Comparison of ENCODE assay signal across 13 mouse cellular contexts in genomic region chr4:34784865-34785264, GRCm38 (mm10). TPM values are rescaled to one million over a fixed set of nuclear protein-coding genes. Genes with fewer than 3 reads are reported as not detected.
DNase-seq lines count a peak whose midpoint lies in the region; ATAC-seq and TF ChIP-seq lines count a peak whose summit lies in the region.
"Had no signal": no experiment of that assay in that cellular context is flagged by ENCODE, and none has a peak within 500 bp of the region (broad histone marks: within the 10 kb centered on the region; RNA-seq: fewer than 3 reads in every experiment).

No protein-coding gene starts in this region.

- H3K27ac ChIP-seq in gastrocnemius, adult 2 months, result no peak overlapping the region
- no peak overlapping the region for H3K27ac ChIP-seq in lung, embryonic 14.5 days (ENCODE audit: low read depth)
- H3K27ac ChIP-seq: heart, embryonic 13.5 days had no signal

- H3K9me3 ChIP-seq in lung, embryonic 14.5 days (ENCODE audit: low read depth, low read length), result no peaks in the 10 kb centered on the region
- H3K9me3 ChIP-seq: heart, embryonic 13.5 days had no signal

- no peaks in the 10 kb centered on the region for H3K27me3 ChIP-seq in lung, embryonic 14.5 days (ENCODE audit: insufficient read depth, low read length)
- H3K27me3 ChIP-seq in Patski, result no peaks in the 10 kb centered on the region
- H3K27me3 ChIP-seq: heart, embryonic 13.5 days had no signal

- POLR2A ChIA-PET in Patski (lab: Charles Lee), result no interaction called here

- no peak; the same call in 1 of the 2 replicates for ATAC-seq in lung, embryonic 14.5 days (ENCODE audit: insufficient read depth)
- ATAC-seq in Patski, result no peak
- peak; percentile 21; the same call in 1 of the 2 replicates for ATAC-seq in megakaryocyte, adult 5-6 weeks (ENCODE audit: poor library complexity, severe bottlenecking)

- intact Hi-C loops in gastrocnemius, adult 2 months (cut with DNase I), result no loop called here
- intact Hi-C loops in left cerebral cortex, postnatal 36 days (cut with DNase I), result loop anchor here (5.0 kb wide), 1 partner anchor 137 kb away; no protein-coding TSS in a partner anchor

- in situ Hi-C loops in Patski (cut with MboI; ENCODE audit: low pct_unique_long_range_greater_than_20kb), result no loop called here

- H3K4me2 ChIP-seq in lung, embryonic 14.5 days, result no peak overlapping the region
- H3K4me2 ChIP-seq: heart, embryonic 13.5 days had no signal

- H3K4me1 ChIP-seq in lung, embryonic 14.5 days (ENCODE audit: insufficient read depth), result no peaks in the 10 kb centered on the region

- CTCF ChIA-PET in Patski (lab: Charles Lee), result interaction anchor here (1.1 to 1.7 kb wide), 3 partner anchors 11 to 138 kb away, joined by 3 to 5 read pairs (median 4); no protein-coding TSS in a partner anchor

- H3K9ac ChIP-seq in lung, embryonic 14.5 days, result no peak overlapping the region
- H3K9ac ChIP-seq: heart, embryonic 13.5 days had no signal

- no peak for DNase-seq in gastrocnemius, adult 2 months
- no peak for DNase-seq in gastrocnemius, adult 8-10 months (ENCODE audit: low spot score in 2 of 2)
- peak; percentile 13 for DNase-seq in lung, embryonic 14.5 days
- DNase-seq in lung, adult 18-20 months, result no peak
- DNase-seq in Patski (ENCODE audit: low read depth, low spot score), result no peak
- DNase-seq in Muller cell, postnatal 12 days (ENCODE audit: inconsistent ontology term), result no peak
- no peak for DNase-seq in left cerebral cortex, postnatal 36 days (ENCODE audit: low spot score in 2 of 2)
- DNase-seq: midbrain, embryonic 14.5 days had no signal

- no peaks in the 10 kb centered on the region for H3K36me3 ChIP-seq in lung, embryonic 14.5 days (ENCODE audit: insufficient read depth)
- H3K36me3 ChIP-seq: heart, embryonic 13.5 days had no signal

- peak; percentile 45 for TF ChIP-seq CTCF in gastrocnemius, adult 2 months (IDR thresholded peaks at IDR 0.05)
- peak; percentile 34; the same call in 1 of the 2 replicates for TF ChIP-seq CTCF in lung, embryonic 14.5 days (IDR thresholded peaks at IDR 0.05; ENCODE audit: low read depth)
- peak; percentile 30 for TF ChIP-seq CTCF in Patski (IDR thresholded peaks at IDR 0.05)

- H3K4me3 ChIP-seq in gastrocnemius, adult 2 months, result no peak overlapping the region
- H3K4me3 ChIP-seq in lung, embryonic 14.5 days (ENCODE audit: low read depth, low read length), result no peak overlapping the region
- H3K4me3 ChIP-seq: heart, embryonic 13.5 days had no signal

- WGBS in lung, embryonic 14.5 days, result 56% methylated on average over 5 of the region's 5 CpGs

RNA-seq across cellular contexts. Expression of gene Smim8, which starts 6.6 kb away (rescaled TPM):
- 10 to 100 TPM; 24.5 to 31.5 TPM for total RNA-seq in gastrocnemius, adult 2 months (2021)
- total RNA-seq in gastrocnemius, adult 8-10 months (2022), result 10 to 100 TPM; 25.1 to 31.3 (median 28.3) TPM
- polyA plus RNA-seq in lung, embryonic 14.5 days (2014; fragmentation: Nextera tagmentation; extraction: Ambion mirVana), result 42.6 and 42.8 TPM in 2 replicates
- 18.7 TPM for polyA plus RNA-seq in Patski (2021)
- 21.2 and 22.9 TPM in 2 replicates for total RNA-seq in megakaryocyte, adult 5-6 weeks (2015)
- total RNA-seq in megakaryocyte, adult 5-6 weeks (2017), result 12.7 and 20.6 TPM in 2 replicates
- 10 to 100 TPM; 18.1 to 22.9 TPM for total RNA-seq in left cerebral cortex, postnatal 36 days (2021)

RNA-seq across cellular contexts. Expression of gene Gm136, which starts 28.8 kb away (rescaled TPM):
- not detected for total RNA-seq in gastrocnemius, adult 2 months (2021)
- not detected for total RNA-seq in gastrocnemius, adult 8-10 months (2022)
- polyA plus RNA-seq in lung, embryonic 14.5 days (2014; fragmentation: Nextera tagmentation; extraction: Ambion mirVana), result not detected in 2 replicates
- not detected for polyA plus RNA-seq in Patski (2021)
- total RNA-seq in megakaryocyte, adult 5-6 weeks (2015), result not detected in 2 replicates
- not detected in 2 replicates for total RNA-seq in megakaryocyte, adult 5-6 weeks (2017)
- total RNA-seq in left cerebral cortex, postnatal 36 days (2021), result not detected
- total RNA-seq: adrenal gland, postnatal 4 days had no signal
- polyA plus RNA-seq: heart, embryonic 13.5 days; intestine, embryonic 14.5 days; midbrain, embryonic 14.5 days; stomach, embryonic 14.5 days had no signal

RNA-seq across cellular contexts. Expression of gene Cfap206, which starts 54.9 kb away (rescaled TPM):
- not detected for total RNA-seq in gastrocnemius, adult 2 months (2021)
- not detected for total RNA-seq in gastrocnemius, adult 8-10 months (2022)
- 0.16 and 1.5 TPM in 2 replicates for polyA plus RNA-seq in lung, embryonic 14.5 days (2014; fragmentation: Nextera tagmentation; extraction: Ambion mirVana)
- polyA plus RNA-seq in Patski (2021), result 0.12 TPM
- not detected in 2 replicates for total RNA-seq in megakaryocyte, adult 5-6 weeks (2015)
- total RNA-seq in megakaryocyte, adult 5-6 weeks (2017), result not detected in 2 replicates
- 1 to 10 TPM; 1.8 to 2.0 TPM for total RNA-seq in left cerebral cortex, postnatal 36 days (2021)
- polyA plus RNA-seq: heart, embryonic 13.5 days; intestine, embryonic 14.5 days had no signal
